Mouse (Mus musculus) neural tube, embryonic 14.5 days (tissue): ENCODE measurements around the gene Elovl5. TPM values are rescaled to one million over a fixed set of nuclear protein-coding genes. Genes with fewer than 3 reads are reported as not detected.

Experiments
- ATAC-seq: fragments of 200-750 bp; cut with Nextera tagmentation; 2 replicates; pipeline ENCODE4 v1.8.0; 2017; ENCODE audit warnings: low read depth, mild to moderate bottlenecking, moderate TSS enrichment, moderate library complexity
- H3K27ac ChIP-seq: fragments of 300-500 bp; sonication (generic); 2 replicates; pipeline ENCODE4 v1.5.1; 2014; ENCODE audit warnings: low read depth, mild to moderate bottlenecking, control low read depth, low read length, moderate library complexity, mixed read lengths
- H3K27me3 ChIP-seq: fragments of 300-500 bp; sonication (generic); 2 replicates; pipeline ENCODE4 v1.6.1; 2014; ENCODE audit warnings: low read length; ENCODE audit not compliant: control insufficient read depth, insufficient read depth
- H3K36me3 ChIP-seq: fragments of 300-500 bp; sonication (generic); 2 replicates; pipeline ENCODE4 v1.6.1; 2014; ENCODE audit warnings: low read length, mixed read lengths; ENCODE audit not compliant: control insufficient read depth, insufficient read depth
- H3K4me1 ChIP-seq: fragments of 300-500 bp; sonication (generic); 2 replicates; pipeline ENCODE4 v1.6.1; 2014; ENCODE audit warnings: low read length; ENCODE audit not compliant: control insufficient read depth, insufficient read depth
- H3K4me2 ChIP-seq: fragments of 300-500 bp; sonication (generic); 2 replicates; pipeline ENCODE4 v1.6.1; 2014; ENCODE audit warnings: mild to moderate bottlenecking, low read depth, low read length, control low read depth
- H3K4me3 ChIP-seq: fragments of 300-500 bp; sonication (generic); 2 replicates; pipeline ENCODE4 v1.5.1; 2014; ENCODE audit warnings: low read depth, low read length, control low read depth, mixed read lengths
- H3K9ac ChIP-seq: fragments of 300-500 bp; sonication (generic); replicated peaks from 2 replicates; pipeline ENCODE4 v1.6.1; 2014; ENCODE audit warnings: low read depth, mild to moderate bottlenecking, control low read depth, low read length, mixed read lengths
- H3K9me3 ChIP-seq: fragments of 300-500 bp; sonication (generic); 2 replicates; pipeline ENCODE4 v1.6.1; 2016; ENCODE audit warnings: low read length; ENCODE audit not compliant: control insufficient read depth
- WGBS: fragments of 180-500 bp; shearing (Covaris S2); extraction: QIAGEN DNeasy Blood & Tissue Kit; methylation state at CpG from one replicate; pipeline ENCODE4 v1.1.7; 2014; 5-methylcytosine and 5-hydroxymethylcytosine counted together
- polyA plus RNA-seq: library from polyadenylated mRNA; unstranded; fragments of >200 nt; fragmentation: Nextera tagmentation; extraction: Ambion mirVana; gene quantifications from 2 replicates; pipeline ENCODE4 v1.2.1, GENCODE M21; 2014

Gene Elovl5
- polyA plus RNA-seq, 1 experiment from 2014 or later, result 69.1 TPM

DNA sequence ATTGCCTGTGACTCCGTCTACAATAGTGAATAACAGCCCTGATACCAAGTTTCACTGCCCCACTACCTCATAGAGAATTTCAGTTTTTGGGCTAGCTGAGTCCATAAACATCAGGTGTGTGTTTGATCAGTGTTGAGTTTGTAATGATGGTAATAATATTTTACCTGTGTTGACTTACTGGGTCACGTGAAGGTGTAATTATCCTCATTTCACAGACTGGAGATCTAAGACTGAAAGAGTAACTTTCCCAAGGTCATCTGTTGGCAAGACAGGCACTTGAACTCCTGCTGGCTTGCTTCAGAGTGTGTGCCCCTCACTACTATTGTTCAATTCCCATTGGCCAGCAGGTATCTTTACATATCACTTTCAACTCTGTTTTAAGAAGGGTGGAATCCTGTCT, 31.1 kb downstream of the Elovl5 start:
- Histone ChIP-seq H3K27me3 (no peaks in the 10 kb centered on the region), H3K4me3 (no peak overlapping the region), H3K9ac (no peak overlapping the region), H3K36me3 (no peaks in the 10 kb centered on the region), H3K4me1 (peaks cover 6% of the 10 kb centered on the region; the same call in 1 of the 2 replicates), H3K4me2 (no peak overlapping the region), H3K27ac (no peak overlapping the region), H3K9me3 (no peaks in the 10 kb centered on the region)
- WGBS, result 91% methylated on average over 2 of the region's 2 CpGs
- ATAC-seq, result no peak

DNA sequence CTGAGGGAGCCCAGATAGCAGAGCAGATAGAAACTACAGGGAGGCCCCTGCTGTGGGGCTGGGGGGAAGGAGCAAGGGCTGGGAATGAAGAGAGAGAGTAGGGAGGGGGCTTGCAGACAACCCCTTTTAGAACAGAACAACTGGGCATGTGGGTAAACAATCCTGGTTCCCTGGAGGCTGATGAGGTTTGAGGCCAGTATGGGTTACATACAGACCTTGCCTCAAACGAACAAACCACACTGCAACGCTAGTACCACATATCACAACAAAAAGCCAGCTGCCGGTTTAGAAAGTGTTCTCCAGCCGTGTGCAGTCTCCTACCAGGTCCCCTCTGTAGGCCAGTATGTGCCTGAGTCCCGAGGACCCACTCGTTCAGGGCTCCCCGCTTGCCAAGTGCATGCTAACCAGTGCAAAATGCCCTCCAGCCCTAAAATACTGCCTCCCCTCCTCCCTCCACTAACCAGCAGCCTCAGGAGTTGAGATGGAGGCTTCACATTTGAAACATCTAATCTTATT, 32.6 kb downstream of the Elovl5 start:
- Histone ChIP-seq H3K9me3 (no peaks in the 10 kb centered on the region), H3K27ac (no peak overlapping the region), H3K9ac (no peak overlapping the region), H3K4me3 (no peak overlapping the region), H3K36me3 (no peaks in the 10 kb centered on the region), H3K27me3 (no peaks in the 10 kb centered on the region), H3K4me2 (no peak overlapping the region), H3K4me1 (peaks cover 6% of the 10 kb centered on the region; the same call in 1 of the 2 replicates)
- 25% methylated on average over 7 of the region's 7 CpGs for WGBS
- ATAC-seq, result peak; percentile 32; the same call in 1 of the 2 replicates

DNA sequence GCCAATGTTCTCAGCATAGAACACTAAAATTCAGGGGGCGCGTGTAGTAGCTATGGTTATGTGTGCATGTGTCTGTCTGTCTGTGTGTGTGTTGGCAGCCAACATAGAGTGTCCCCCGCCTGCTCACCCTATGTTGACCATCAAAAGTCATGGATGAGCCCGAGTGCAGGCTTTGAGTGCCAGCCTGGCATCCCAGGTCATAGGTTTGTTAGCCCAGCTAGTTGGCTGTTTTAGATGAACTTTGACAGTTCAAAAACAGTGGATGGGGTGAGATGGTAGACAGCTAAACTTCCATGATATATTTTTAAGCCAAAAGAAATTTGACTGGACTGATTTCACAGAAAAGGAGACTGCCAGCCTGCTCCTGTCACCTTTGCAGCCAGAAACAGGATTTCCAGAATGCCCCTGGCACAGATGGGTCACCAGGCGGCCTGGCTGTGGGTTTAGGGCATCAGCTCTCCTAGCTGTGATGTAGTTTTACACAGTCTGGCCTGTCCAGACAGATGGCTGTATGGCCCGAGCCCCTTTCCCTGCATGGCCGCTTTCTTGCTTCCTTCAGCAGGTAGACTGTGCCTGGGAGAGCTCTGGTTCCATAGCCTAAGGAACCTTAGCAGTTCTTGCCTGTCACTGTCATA, 33.8 kb downstream of the Elovl5 start:
- no peak overlapping the region for H3K27ac ChIP-seq
- no peaks in the 10 kb centered on the region for H3K27me3 ChIP-seq
- WGBS, result 90% methylated on average over 7 of the region's 7 CpGs
- no peaks in the 10 kb centered on the region for H3K36me3 ChIP-seq
- peaks cover 6% of the 10 kb centered on the region; the same call in 1 of the 2 replicates for H3K4me1 ChIP-seq
- no peak overlapping the region for H3K9ac ChIP-seq
- H3K4me3 ChIP-seq, result no peak overlapping the region
- H3K9me3 ChIP-seq, result no peaks in the 10 kb centered on the region
- H3K4me2 ChIP-seq, result no peak overlapping the region
- ATAC-seq, result no peak

DNA sequence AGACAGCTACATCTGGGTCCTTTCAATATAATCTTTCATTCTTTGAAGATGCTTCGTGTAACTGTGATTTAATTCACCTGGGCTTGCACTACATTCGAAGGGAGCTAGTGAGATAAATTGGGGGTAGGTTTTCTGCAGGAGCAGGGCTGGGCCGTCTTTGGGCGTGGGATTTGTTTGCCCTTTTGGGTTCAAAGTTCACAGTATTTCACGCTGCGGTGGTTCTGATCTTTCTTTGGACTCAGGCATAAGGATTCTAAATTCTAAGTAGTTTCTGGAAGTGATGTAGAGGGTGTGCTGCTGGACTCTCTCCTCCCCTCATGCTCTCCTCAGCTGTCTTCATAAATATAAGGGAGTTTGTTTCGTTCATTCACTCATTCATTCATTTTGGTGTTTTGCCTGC, 34.8 kb downstream of the Elovl5 start:
- Histone ChIP-seq H3K27me3 (no peaks in the 10 kb centered on the region), H3K9me3 (no peaks in the 10 kb centered on the region), H3K4me3 (no peak overlapping the region), H3K4me1 (peaks cover 6% of the 10 kb centered on the region; the same call in 1 of the 2 replicates), H3K9ac (no peak overlapping the region), H3K36me3 (no peaks in the 10 kb centered on the region), H3K4me2 (no peak overlapping the region), H3K27ac (no peak overlapping the region)
- 75% methylated on average over 7 of the region's 7 CpGs for WGBS
- ATAC-seq, result no peak

DNA sequence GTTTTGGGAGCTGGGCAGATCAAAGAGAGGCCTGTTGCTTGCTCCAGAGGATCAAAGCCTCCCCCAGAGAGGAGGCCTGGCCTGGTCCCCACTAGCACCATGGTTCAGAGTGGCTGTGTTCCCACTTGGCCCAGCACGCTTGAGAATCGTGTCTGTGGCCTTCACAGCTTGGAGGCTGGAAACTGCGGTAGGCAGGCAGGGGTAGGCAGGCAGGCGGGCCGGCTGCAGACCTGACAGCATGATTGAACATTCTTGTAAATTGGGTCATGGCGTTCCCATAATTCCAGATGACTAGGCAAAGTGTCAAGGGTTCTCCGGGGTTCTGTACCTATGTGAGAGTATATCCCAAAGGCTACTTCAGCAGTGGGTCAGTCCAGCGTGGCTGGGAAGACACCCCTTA, 35.9 kb downstream of the Elovl5 start:
- no peaks in the 10 kb centered on the region for H3K27me3 ChIP-seq
- no peaks in the 10 kb centered on the region for H3K9me3 ChIP-seq
- H3K27ac ChIP-seq, result no peak overlapping the region
- no peaks in the 10 kb centered on the region for H3K36me3 ChIP-seq
- H3K4me3 ChIP-seq, result no peak overlapping the region
- 0 out of 2 replicates have a peak, but pooled peaks have one; percentile 44 for ATAC-seq
- H3K4me2 ChIP-seq, result no peak overlapping the region
- peaks cover 6% of the 10 kb centered on the region; the same call in 1 of the 2 replicates for H3K4me1 ChIP-seq
- no peak overlapping the region for H3K9ac ChIP-seq
- 48% methylated on average over 8 of the region's 8 CpGs for WGBS

DNA sequence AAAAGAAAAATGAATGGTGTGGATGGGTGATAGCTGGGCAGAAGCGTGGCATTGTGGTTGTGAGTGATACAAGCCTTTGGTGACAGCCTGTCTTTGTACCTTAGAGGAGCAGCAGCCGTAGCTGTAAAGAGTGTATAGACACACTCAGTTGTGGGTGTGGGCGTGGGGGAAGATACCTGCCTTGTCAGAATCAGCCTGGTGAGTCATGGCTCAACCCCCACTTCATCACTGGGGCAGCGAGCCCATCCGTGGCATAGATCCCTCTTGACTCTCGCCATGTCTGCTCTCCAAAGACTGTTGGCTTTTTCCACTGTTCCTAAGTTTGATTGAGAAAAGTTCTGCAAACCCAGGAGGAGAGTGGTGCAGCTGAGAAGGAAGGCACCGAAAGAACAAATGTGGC, 37.3 kb downstream of the Elovl5 start:
- no peak overlapping the region for H3K9ac ChIP-seq
- no peak for ATAC-seq
- H3K36me3 ChIP-seq, result no peaks in the 10 kb centered on the region
- H3K27ac ChIP-seq, result no peak overlapping the region
- WGBS, result 95% methylated on average over 7 of the region's 7 CpGs
- H3K9me3 ChIP-seq, result no peaks in the 10 kb centered on the region
- peaks cover 6% of the 10 kb centered on the region; the same call in 1 of the 2 replicates for H3K4me1 ChIP-seq
- no peak overlapping the region for H3K4me2 ChIP-seq
- H3K27me3 ChIP-seq, result no peaks in the 10 kb centered on the region
- H3K4me3 ChIP-seq, result no peak overlapping the region

DNA sequence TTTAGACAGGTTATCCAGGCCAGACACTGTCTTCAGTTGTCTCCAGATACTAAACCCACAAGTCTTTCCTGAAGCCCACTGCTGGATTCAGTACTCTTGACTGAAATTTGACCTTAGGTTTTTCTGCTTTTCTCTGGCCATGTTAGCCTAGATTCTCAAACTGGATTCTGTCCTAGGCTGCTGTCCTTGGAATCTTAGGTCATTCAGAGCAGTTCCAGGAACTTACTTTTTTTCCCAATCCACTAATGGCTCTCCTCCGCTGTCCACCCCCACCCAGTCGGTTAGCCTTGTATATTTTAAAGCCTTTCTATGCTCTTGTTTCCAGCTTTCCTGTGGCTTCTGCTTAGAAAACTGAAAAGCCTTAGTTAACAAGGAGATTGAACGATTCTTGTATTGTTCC, 37.8 kb downstream of the Elovl5 start:
- H3K9me3 ChIP-seq, result no peaks in the 10 kb centered on the region
- H3K9ac ChIP-seq, result no peak overlapping the region
- WGBS, result 67% methylated on average over 3 of the region's 3 CpGs
- no peaks in the 10 kb centered on the region for H3K27me3 ChIP-seq
- no peak overlapping the region for H3K27ac ChIP-seq
- ATAC-seq, result no peak
- H3K36me3 ChIP-seq, result no peaks in the 10 kb centered on the region
- peaks cover 1% of the 10 kb centered on the region; the same call in 1 of the 2 replicates for H3K4me1 ChIP-seq
- no peak overlapping the region for H3K4me2 ChIP-seq
- no peak overlapping the region for H3K4me3 ChIP-seq

DNA sequence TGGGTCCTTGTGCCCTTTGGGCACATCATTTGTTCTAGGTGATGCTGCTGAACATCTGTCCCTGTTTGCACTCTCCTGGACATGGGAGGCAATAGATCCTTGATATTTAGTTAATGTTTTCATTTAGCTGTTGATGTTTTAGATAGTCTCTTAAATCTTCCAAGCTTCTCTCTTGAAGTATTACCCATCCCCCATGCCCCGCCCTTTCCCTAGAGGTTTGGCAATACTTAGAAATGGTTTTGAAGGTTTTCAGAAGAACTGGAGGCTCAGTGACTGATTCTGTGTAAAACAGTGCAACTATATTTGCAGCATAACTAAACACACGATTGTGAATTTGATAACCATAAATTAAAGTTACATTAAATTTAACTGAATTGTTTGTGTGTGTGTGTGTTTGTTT, 38.3 kb downstream of the Elovl5 start:
- no peaks in the 10 kb centered on the region for H3K4me1 ChIP-seq
- no peaks in the 10 kb centered on the region for H3K9me3 ChIP-seq
- H3K4me3 ChIP-seq, result no peak overlapping the region
- no peaks in the 10 kb centered on the region for H3K27me3 ChIP-seq
- H3K9ac ChIP-seq, result no peak overlapping the region
- ATAC-seq, result no peak
- WGBS, result 91% methylated on average over 2 of the region's 2 CpGs
- H3K27ac ChIP-seq, result no peak overlapping the region
- no peak overlapping the region for H3K4me2 ChIP-seq
- no peaks in the 10 kb centered on the region for H3K36me3 ChIP-seq

DNA sequence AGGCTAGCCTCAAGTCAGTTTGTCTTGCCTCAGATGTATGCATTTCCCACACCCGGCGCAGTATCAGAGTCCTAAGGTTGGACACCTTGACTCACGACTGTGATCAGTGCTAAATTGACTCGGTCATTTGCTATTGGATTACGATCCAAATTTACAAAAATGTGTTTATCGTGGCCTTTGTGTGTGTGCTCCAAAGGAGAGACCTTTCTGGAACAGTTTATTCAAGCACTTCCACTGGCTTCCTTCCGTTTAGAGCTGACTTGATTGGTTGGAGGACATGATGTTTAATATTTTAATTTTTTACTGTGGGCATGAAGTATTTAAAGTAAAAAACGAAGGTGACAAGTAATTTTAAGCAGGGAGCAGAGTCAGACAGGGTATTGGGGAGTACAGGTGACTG, 38.8 kb downstream of the Elovl5 start:
- Histone ChIP-seq H3K9ac (no peak overlapping the region), H3K27me3 (no peaks in the 10 kb centered on the region), H3K4me1 (no peaks in the 10 kb centered on the region), H3K36me3 (0 out of 2 replicates have a peak, but pooled peaks cover 3% of the 10 kb centered on the region), H3K9me3 (no peaks in the 10 kb centered on the region), H3K4me3 (no peak overlapping the region), H3K27ac (no peak overlapping the region), H3K4me2 (no peak overlapping the region)
- 91% methylated on average over 8 of the region's 8 CpGs for WGBS
- ATAC-seq, result no peak
